Mouse (Mus musculus) heart, adult 2 months (tissue): Measurements from ENCODE around the gene Jmjd4. TPM values are rescaled to one million over a fixed set of nuclear protein-coding genes. Genes with fewer than 3 reads are reported as not detected.

Source experiments
- DNase-seq, 2 experiments: peaks; one replicate each; pipeline ENCODE4 v3.0.0; 2021
- H3K27ac ChIP-seq: fragments of 200-600 bp; 2 replicates; pipeline ENCODE4 v1.8.1; 2022
- H3K27me3 ChIP-seq: fragments of 200-500 bp; 2 replicates; pipeline ENCODE4 v1.6.1; 2012; ENCODE audit warnings: mild to moderate bottlenecking, low read length, inconsistent platforms, mixed read lengths; ENCODE audit not compliant: control insufficient read depth, insufficient read depth
- H3K36me3 ChIP-seq: fragments of 200-500 bp; 2 replicates; pipeline ENCODE4 v1.6.1; 2012; ENCODE audit warnings: low read length, inconsistent platforms; ENCODE audit not compliant: control insufficient read depth, insufficient read depth
- H3K4me1 ChIP-seq: fragments of 200-500 bp; 2 replicates; pipeline ENCODE4 v1.6.1; 2011; ENCODE audit warnings: low read length; ENCODE audit not compliant: control insufficient read depth, insufficient read depth
- H3K4me3 ChIP-seq: fragments of 200-600 bp; 2 replicates; pipeline ENCODE4 v1.8.1; 2022
- H3K79me2 ChIP-seq: fragments of 200-500 bp; replicated peaks from 2 replicates; pipeline ENCODE4 v1.6.1; 2012; ENCODE audit warnings: mild to moderate bottlenecking, inconsistent platforms, low read length, moderate library complexity, mixed read lengths; ENCODE audit not compliant: control insufficient read depth, insufficient read depth
- H3K9ac ChIP-seq: fragments of 200-500 bp; 2 replicates; pipeline ENCODE4 v1.6.1; 2012; ENCODE audit warnings: low read depth, mild to moderate bottlenecking, control low read depth, inconsistent platforms, low read length, mixed read lengths
- CTCF ChIP-seq: fragments of 200-600 bp; IDR thresholded peaks from 2 replicates; pipeline ENCODE4 v1.8.1; 2022; ENCODE audit warnings: antibody characterized with exemption, mild to moderate bottlenecking, moderate library complexity
- EP300 ChIP-seq: fragments of 200-500 bp; IDR thresholded peaks from 2 replicates; pipeline ENCODE4 v1.6.1; 2011; ENCODE audit warnings: low read depth, low read length, control low read depth; ENCODE audit not compliant: insufficient read depth
- POLR2A ChIP-seq: fragments of 200-500 bp; IDR thresholded peaks from 2 replicates; pipeline ENCODE4 v1.6.1; 2011; ENCODE audit warnings: mild to moderate bottlenecking, low read depth, low read length, control low read depth; ENCODE audit not compliant: insufficient read depth
- WGBS: fragments of 180-500 bp; shearing (Covaris S2); methylation state at CpG from one replicate; pipeline ENCODE4 v1.1.7; 2018; 5-methylcytosine and 5-hydroxymethylcytosine counted together
- intact Hi-C: fragments of 180-260 bp; cut with DNase I; formaldehyde crosslinking; loops from one replicate; pipeline ENCODE4 v1.15.1; 2025
- long read RNA-seq: library from polyadenylated mRNA; stranded (forward); transcript quantifications from one replicate; pipeline ENCODE4 v2.0.0, GENCODE M21; 2021
- polyA plus RNA-seq: library from polyadenylated mRNA; depleted of rRNA; stranded (reverse); fragments of >200 nt; gene quantifications from 2 replicates; pipeline ENCODE4 v1.2.3, GENCODE M21; 2012; rRNA removed
- total RNA-seq, 2 experiments: library from RNA; stranded (reverse); gene quantifications; 2 replicates each; pipeline ENCODE4 v1.2.3; 2021

The Jmjd4 gene
- total RNA-seq (10 to 100 TPM; 11.8 to 12.9 TPM), polyA plus RNA-seq (6.6 and 11.2 TPM in 2 replicates)
- long read RNA-seq, full-length matches to known transcripts: 4 of 5 reads
- long read RNA-seq, partial matches to known transcripts: 0 of 5 reads
- long read RNA-seq, other reads (novel, unspliced or antisense): 1 of 5 reads

GRCm38 (mm10) chr11:59449741-59450229, at the start of gene Jmjd4:
Gene Jmjd4 (plus strand): TSS chr11:59450045.
- Histone ChIP-seq H3K36me3 (no peaks in the 10 kb centered on the region; the same call in 1 of the 2 replicates), H3K27ac (peak within 1 kb of the TSS; percentile 91), H3K79me2 (no peaks in the 10 kb centered on the region), H3K27me3 (no peaks in the 10 kb centered on the region), H3K4me1 (peaks cover 4% of the 10 kb centered on the region), H3K4me3 (peak within 1 kb of the TSS; percentile 86), H3K9ac (peak within 1 kb of the TSS; percentile 98)
- DNase-seq: peak; percentile 94 to 96
- intact Hi-C loops: no loop called here
- TF ChIP-seq EP300: 0 out of 2 replicates have a peak, but pooled peaks have one; percentile 20
- TF ChIP-seq CTCF: no peak
- peak; percentile 88 for TF ChIP-seq POLR2A
- WGBS: under 1% methylated on average over 40 of the region's 40 CpGs

- Histone ChIP-seq H3K9ac (no peak overlapping the region), H3K4me3 (no peak overlapping the region), H3K27ac (no peak overlapping the region), H3K27me3 (no peaks in the 10 kb centered on the region), H3K4me1 (no peaks in the 10 kb centered on the region), H3K79me2 (no peaks in the 10 kb centered on the region), H3K36me3 (no peaks in the 10 kb centered on the region)
- no peak for TF ChIP-seq POLR2A
- TF ChIP-seq EP300: no peak
- no peak for TF ChIP-seq CTCF
- DNase-seq: no peak
- intact Hi-C loops: no loop called here
- WGBS: 70% methylated on average over 2 of the region's 2 CpGs
Observed at GRCm38 (mm10) chr11:59400876-59401275, 49.0 kb upstream of the Jmjd4 start.

GRCm38 (mm10) chr11:59405761-59406160, 44.1 kb upstream of the Jmjd4 start:
- DNase-seq: no peak
- WGBS: 89% methylated on average over 1 of the region's 1 CpGs
- H3K4me3 ChIP-seq: no peak overlapping the region
- no peak overlapping the region for H3K27ac ChIP-seq
- no peak overlapping the region for H3K9ac ChIP-seq
- TF ChIP-seq CTCF: no peak
- no peak for TF ChIP-seq EP300
- no peak for TF ChIP-seq POLR2A
- peaks cover under 1% of the 10 kb centered on the region for H3K4me1 ChIP-seq
- intact Hi-C loops: no loop called here
- H3K36me3 ChIP-seq: no peaks in the 10 kb centered on the region
- H3K79me2 ChIP-seq: no peaks in the 10 kb centered on the region
- no peaks in the 10 kb centered on the region for H3K27me3 ChIP-seq

- no peak for DNase-seq
- H3K36me3 ChIP-seq: no peaks in the 10 kb centered on the region
- no peak overlapping the region for H3K4me3 ChIP-seq
- H3K27ac ChIP-seq: no peak overlapping the region
- intact Hi-C loops: no loop called here
- H3K9ac ChIP-seq: no peak overlapping the region
- WGBS: 61% methylated on average over 2 of the region's 2 CpGs
- TF ChIP-seq POLR2A (no peak), CTCF (no peak), EP300 (no peak)
- peaks cover 4% of the 10 kb centered on the region for H3K4me1 ChIP-seq
- H3K27me3 ChIP-seq: no peaks in the 10 kb centered on the region
- no peaks in the 10 kb centered on the region for H3K79me2 ChIP-seq
Observed at GRCm38 (mm10) chr11:59410851-59411250, 39.0 kb upstream of the Jmjd4 start.

GRCm38 (mm10) chr11:59412058-59412457, 37.8 kb upstream of the Jmjd4 start:
- no peak overlapping the region for H3K9ac ChIP-seq
- WGBS: 83% methylated on average over 6 of the region's 6 CpGs
- no peaks in the 10 kb centered on the region for H3K27me3 ChIP-seq
- no peak overlapping the region for H3K27ac ChIP-seq
- TF ChIP-seq CTCF (no peak), POLR2A (no peak), EP300 (no peak)
- no peaks in the 10 kb centered on the region for H3K36me3 ChIP-seq
- no peak overlapping the region for H3K4me3 ChIP-seq
- H3K79me2 ChIP-seq: no peaks in the 10 kb centered on the region
- peaks cover 4% of the 10 kb centered on the region for H3K4me1 ChIP-seq
- intact Hi-C loops: no loop called here
- no peak for DNase-seq

GRCm38 (mm10) chr11:59412999-59413863, 36.6 kb upstream of the Jmjd4 start:
- H3K79me2 ChIP-seq: no peaks in the 10 kb centered on the region
- H3K36me3 ChIP-seq: no peaks in the 10 kb centered on the region
- intact Hi-C loops: no loop called here
- no peak for TF ChIP-seq POLR2A
- TF ChIP-seq EP300: no peak
- TF ChIP-seq CTCF: no peak
- H3K4me1 ChIP-seq: peaks cover 4% of the 10 kb centered on the region
- H3K27me3 ChIP-seq: no peaks in the 10 kb centered on the region
- no peak overlapping the region for H3K27ac ChIP-seq
- DNase-seq: no peak
- no peak overlapping the region for H3K9ac ChIP-seq
- 86% methylated on average over 13 of the region's 13 CpGs for WGBS
- H3K4me3 ChIP-seq: no peak overlapping the region
